Mouse (Mus musculus): ENCODE results near the gene Serac1.
A peak's percentile ranks its signal among the peaks of the same experiment; 100 is the strongest.

DNA sequence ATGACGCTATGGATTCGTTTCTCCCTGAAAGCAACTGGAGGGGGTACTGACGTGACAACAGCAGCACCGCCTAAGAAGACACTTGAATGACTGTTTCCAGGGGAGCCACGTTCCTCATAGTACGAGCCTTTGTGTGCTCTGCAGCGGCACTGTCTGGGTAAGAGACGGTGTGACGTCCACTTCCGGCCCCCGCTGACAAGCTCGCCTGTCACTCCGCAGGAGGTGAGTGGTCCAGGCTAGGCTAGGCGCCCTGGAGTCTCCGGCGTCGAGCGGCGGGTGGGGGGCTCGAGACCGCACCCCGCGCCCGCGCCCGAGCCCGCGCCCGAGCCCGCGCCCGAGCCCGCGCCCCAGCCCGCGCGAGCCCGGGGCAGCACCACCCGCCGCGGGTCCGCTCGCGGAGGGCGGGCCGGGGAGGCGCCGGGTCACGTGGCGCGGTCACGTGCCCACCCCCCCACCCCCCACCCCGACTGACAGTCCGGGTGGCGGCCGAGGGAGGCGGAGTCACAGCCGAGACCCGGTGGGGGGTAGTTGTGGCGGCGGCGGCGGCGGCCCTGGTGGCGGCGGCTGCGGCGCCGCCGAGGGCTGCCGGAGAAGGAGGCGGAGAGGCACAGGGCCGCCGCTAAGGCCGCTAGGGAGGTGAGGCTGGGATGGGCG lies 26.9 kb upstream of the Serac1 start, which contains the start of gene Tulp4:
- TF ChIP-seq CTCF (IDR thresholded peaks at IDR 0.05; ENCODE audit: control insufficient read depth, insufficient read depth, low read length) (no peak; the same call in 1 of the 2 replicates), POLR2A (IDR thresholded peaks at IDR 0.05; ENCODE audit: borderline replicate concordance, control insufficient read depth, low read depth, low read length) (peak; percentile 13; the same call in 1 of the 2 replicates)
